Comparison of ENCODE assay signal across 8 mouse cellular contexts in genomic region chr5:115155831-115156230, GRCm38 (mm10). TPM values are rescaled to one million over a fixed set of nuclear protein-coding genes. Genes with fewer than 3 reads are reported as not detected.
DNase-seq lines count a peak whose midpoint lies in the region; ATAC-seq lines count a peak whose summit lies in the region.

No protein-coding gene starts in this region.

- peak overlapping the region; percentile 47 for H3K9ac ChIP-seq in hindbrain, embryonic 16.5 days (ENCODE audit: low read depth, low read length)
- peak overlapping the region; percentile 94 for H3K9ac ChIP-seq in liver, embryonic 12.5 days
- H3K9ac ChIP-seq in neural tube, embryonic 15.5 days (replicated peaks), result peak overlapping the region; percentile 69

- H3K27ac ChIP-seq in brown adipose tissue, adult 24 weeks (replicated peaks; ENCODE audit: low read depth, low read length), result peak overlapping the region; percentile 47; the same call in 1 of the 2 replicates
- no peak overlapping the region for H3K27ac ChIP-seq in hindbrain, embryonic 16.5 days (ENCODE audit: low read depth, low read length)
- peak overlapping the region; percentile 68 for H3K27ac ChIP-seq in liver, embryonic 12.5 days
- no peak overlapping the region for H3K27ac ChIP-seq in neural tube, embryonic 15.5 days (replicated peaks)

- peak overlapping the region; percentile 31 for H3K4me3 ChIP-seq in erythroblast, embryonic 14.5 days (replicated peaks)
- H3K4me3 ChIP-seq in brown adipose tissue, adult 24 weeks (ENCODE audit: insufficient read depth, low read depth, low read length), result peak overlapping the region; percentile 82
- H3K4me3 ChIP-seq in hindbrain, embryonic 16.5 days (ENCODE audit: low read length), result peak overlapping the region; percentile 19; the same call in 1 of the 2 replicates
- H3K4me3 ChIP-seq in liver, embryonic 12.5 days, result peak overlapping the region; percentile 92
- peak overlapping the region; percentile 58 for H3K4me3 ChIP-seq in neural tube, embryonic 15.5 days (replicated peaks)

- H3K9me3 ChIP-seq in erythroblast, embryonic 14.5 days (ENCODE audit: control insufficient read depth, low read length), result no peaks in the 10 kb centered on the region
- no peaks in the 10 kb centered on the region for H3K9me3 ChIP-seq in hindbrain, embryonic 16.5 days (ENCODE audit: control insufficient read depth, low read length)
- H3K9me3 ChIP-seq in liver, embryonic 12.5 days (replicated peaks), result no peaks in the 10 kb centered on the region
- H3K9me3 ChIP-seq in neural tube, embryonic 15.5 days (replicated peaks), result no peaks in the 10 kb centered on the region

- no peak for DNase-seq in layer of hippocampus, postnatal 14 days (ENCODE audit: low spot score in 2 of 2)
- no peak for DNase-seq in gastrocnemius, postnatal 4 days (ENCODE audit: low spot score in 2 of 2)

- H3K4me1 ChIP-seq in erythroblast, embryonic 14.5 days (ENCODE audit: control insufficient read depth), result peaks cover 50% of the 10 kb centered on the region
- peaks cover 50% of the 10 kb centered on the region for H3K4me1 ChIP-seq in brown adipose tissue, adult 24 weeks (ENCODE audit: control insufficient read depth, insufficient read depth, insufficient read length, low read length)
- H3K4me1 ChIP-seq in hindbrain, embryonic 16.5 days (ENCODE audit: control insufficient read depth, insufficient read depth, low read depth, low read length), result peaks cover 33% of the 10 kb centered on the region
- H3K4me1 ChIP-seq in liver, embryonic 12.5 days, result peaks cover 77% of the 10 kb centered on the region
- peaks cover 58% of the 10 kb centered on the region for H3K4me1 ChIP-seq in neural tube, embryonic 15.5 days

- no peak for ATAC-seq in erythroblast, adult 5-6 weeks (replicated peaks; ENCODE audit: low FRiP score, poor library complexity, severe bottlenecking)
- no peak for ATAC-seq in hindbrain, embryonic 16.5 days
- ATAC-seq in liver, embryonic 12.5 days, result no peak
- ATAC-seq in neural tube, embryonic 15.5 days (ENCODE audit: low FRiP score), result no peak

- H3K27me3 ChIP-seq in erythroblast, embryonic 14.5 days (ENCODE audit: control insufficient read depth), result no peaks in the 10 kb centered on the region
- H3K27me3 ChIP-seq in hindbrain, embryonic 16.5 days (replicated peaks; ENCODE audit: control insufficient read depth, insufficient read depth, low read length), result no peaks in the 10 kb centered on the region
- no peaks in the 10 kb centered on the region for H3K27me3 ChIP-seq in liver, embryonic 12.5 days (replicated peaks)
- no peaks in the 10 kb centered on the region for H3K27me3 ChIP-seq in neural tube, embryonic 15.5 days (replicated peaks)

- peaks cover 12% of the 10 kb centered on the region for H3K36me3 ChIP-seq in erythroblast, embryonic 14.5 days (ENCODE audit: control insufficient read depth)
- H3K36me3 ChIP-seq in hindbrain, embryonic 16.5 days (ENCODE audit: control insufficient read depth, insufficient read depth, low read length), result peaks cover under 1% of the 10 kb centered on the region
- peaks cover 28% of the 10 kb centered on the region for H3K36me3 ChIP-seq in liver, embryonic 12.5 days
- H3K36me3 ChIP-seq in neural tube, embryonic 15.5 days, result peaks cover 3% of the 10 kb centered on the region

- peak overlapping the region; percentile 96 for H3K4me2 ChIP-seq in hindbrain, embryonic 16.5 days (ENCODE audit: low read length)
- peak overlapping the region; percentile 99 for H3K4me2 ChIP-seq in liver, embryonic 12.5 days
- H3K4me2 ChIP-seq in neural tube, embryonic 15.5 days, result peak overlapping the region; percentile 94

- 47% methylated on average over 5 of the region's 5 CpGs for WGBS in hindbrain, embryonic 16.5 days
- WGBS in liver, embryonic 12.5 days (ENCODE audit: insufficient replicate concordance), result 11% methylated on average over 5 of the region's 5 CpGs
- WGBS in neural tube, embryonic 15.5 days, result 36% methylated on average over 5 of the region's 5 CpGs

RNA-seq across cellular contexts. Expression of gene Mlec, which starts 2.1 kb away (rescaled TPM):
- 0.53 and 0.69 TPM in 2 replicates for polyA plus RNA-seq in erythroblast, embryonic 14.5 days (2012)
- 43.5 and 51.9 TPM in 2 replicates for total RNA-seq in erythroblast, adult 5-6 weeks (2015; ENCODE audit: low replicate concordance)
- 34.8 and 42.3 TPM in 2 replicates for total RNA-seq in erythroblast, adult 5-6 weeks (2017; ENCODE audit: low replicate concordance)
- polyA plus RNA-seq in brown adipose tissue, adult 24 weeks (2012; ENCODE audit: insufficient read depth, insufficient read length, missing spikeins), result 49.5 and 76.9 TPM in 2 replicates
- 23.8 and 31.5 TPM in 2 replicates for polyA plus RNA-seq in hindbrain, embryonic 16.5 days (2015; fragmentation: Nextera tagmentation; extraction: Ambion mirVana)
- 46.8 and 49.2 TPM in 2 replicates for polyA plus RNA-seq in liver, embryonic 12.5 days (2016; fragmentation: Nextera tagmentation; extraction: Ambion mirVana)
- polyA plus RNA-seq in neural tube, embryonic 15.5 days (2015; fragmentation: Nextera tagmentation; extraction: Ambion mirVana), result 34.3 and 40.4 TPM in 2 replicates
- 10 to 100 TPM; 78.9 to 87.5 TPM for total RNA-seq in layer of hippocampus, postnatal 14 days (2021)
- total RNA-seq in gastrocnemius, postnatal 4 days (2021), result 100 to 1,000 TPM; 198 to 217 TPM

RNA-seq across cellular contexts. Expression of gene Unc119b, which starts 21.1 kb away (rescaled TPM):
- polyA plus RNA-seq in erythroblast, embryonic 14.5 days (2012), result 1.3 and 1.6 TPM in 2 replicates
- 0.63 and 2.3 TPM in 2 replicates for total RNA-seq in erythroblast, adult 5-6 weeks (2015; ENCODE audit: low replicate concordance)
- total RNA-seq in erythroblast, adult 5-6 weeks (2017; ENCODE audit: low replicate concordance), result 0.60 and 3.5 TPM in 2 replicates
- 9.4 and 11.0 TPM in 2 replicates for polyA plus RNA-seq in brown adipose tissue, adult 24 weeks (2012; ENCODE audit: insufficient read depth, insufficient read length, missing spikeins)
- 31.5 and 36.8 TPM in 2 replicates for polyA plus RNA-seq in hindbrain, embryonic 16.5 days (2015; fragmentation: Nextera tagmentation; extraction: Ambion mirVana)
- polyA plus RNA-seq in liver, embryonic 12.5 days (2016; fragmentation: Nextera tagmentation; extraction: Ambion mirVana), result 16.1 and 17.6 TPM in 2 replicates
- polyA plus RNA-seq in neural tube, embryonic 15.5 days (2015; fragmentation: Nextera tagmentation; extraction: Ambion mirVana), result 31.1 and 31.8 TPM in 2 replicates
- total RNA-seq in layer of hippocampus, postnatal 14 days (2021), result 10 to 100 TPM; 31.1 to 32.2 TPM
- total RNA-seq in gastrocnemius, postnatal 4 days (2021), result 10 to 100 TPM; 19.9 to 20.3 TPM

RNA-seq across cellular contexts. Expression of gene Acads, which starts 36.7 kb away (rescaled TPM):
- polyA plus RNA-seq in erythroblast, embryonic 14.5 days (2012), result 0.71 and 0.84 TPM in 2 replicates
- 2.3 and 8.8 TPM in 2 replicates for total RNA-seq in erythroblast, adult 5-6 weeks (2015; ENCODE audit: low replicate concordance)
- 2.3 and 5.7 TPM in 2 replicates for total RNA-seq in erythroblast, adult 5-6 weeks (2017; ENCODE audit: low replicate concordance)
- 345 and 375 TPM in 2 replicates for polyA plus RNA-seq in brown adipose tissue, adult 24 weeks (2012; ENCODE audit: insufficient read depth, insufficient read length, missing spikeins)
- 20.7 and 22.0 TPM in 2 replicates for polyA plus RNA-seq in hindbrain, embryonic 16.5 days (2015; fragmentation: Nextera tagmentation; extraction: Ambion mirVana)
- 43.9 and 51.1 TPM in 2 replicates for polyA plus RNA-seq in liver, embryonic 12.5 days (2016; fragmentation: Nextera tagmentation; extraction: Ambion mirVana)
- 22.2 and 35.9 TPM in 2 replicates for polyA plus RNA-seq in neural tube, embryonic 15.5 days (2015; fragmentation: Nextera tagmentation; extraction: Ambion mirVana)
- total RNA-seq in layer of hippocampus, postnatal 14 days (2021), result 1 to 10 TPM; 8.5 to 9.9 TPM
- total RNA-seq in gastrocnemius, postnatal 4 days (2021), result 10 to 100 TPM; 74.6 to 78.1 TPM

RNA-seq across cellular contexts. Expression of gene Cabp1, which starts 38.4 kb away (rescaled TPM):
- not detected in 2 replicates for polyA plus RNA-seq in erythroblast, embryonic 14.5 days (2012)
- 0.19 TPM in 1 of 2 replicates, not detected in the other for total RNA-seq in erythroblast, adult 5-6 weeks (2015; ENCODE audit: low replicate concordance)
- not detected in 2 replicates for total RNA-seq in erythroblast, adult 5-6 weeks (2017; ENCODE audit: low replicate concordance)
- polyA plus RNA-seq in brown adipose tissue, adult 24 weeks (2012; ENCODE audit: insufficient read depth, insufficient read length, missing spikeins), result 1.0 and 1.3 TPM in 2 replicates
- 6.5 and 11.6 TPM in 2 replicates for polyA plus RNA-seq in hindbrain, embryonic 16.5 days (2015; fragmentation: Nextera tagmentation; extraction: Ambion mirVana)
- polyA plus RNA-seq in liver, embryonic 12.5 days (2016; fragmentation: Nextera tagmentation; extraction: Ambion mirVana), result 0.20 and 0.36 TPM in 2 replicates
- polyA plus RNA-seq in neural tube, embryonic 15.5 days (2015; fragmentation: Nextera tagmentation; extraction: Ambion mirVana), result 17.4 and 23.1 TPM in 2 replicates
- total RNA-seq in layer of hippocampus, postnatal 14 days (2021), result 100 to 1,000 TPM; 107 to 115 TPM
- total RNA-seq in gastrocnemius, postnatal 4 days (2021), result 1 to 10 TPM; 4.2 to 5.1 TPM

RNA-seq across cellular contexts. Expression of gene Gm10401, which starts 57.7 kb away (rescaled TPM):
- polyA plus RNA-seq in erythroblast, embryonic 14.5 days (2012), result not detected in 2 replicates
- total RNA-seq in erythroblast, adult 5-6 weeks (2015; ENCODE audit: low replicate concordance), result not detected in 2 replicates
- total RNA-seq in erythroblast, adult 5-6 weeks (2017; ENCODE audit: low replicate concordance), result 1.1 TPM in 1 of 2 replicates, not detected in the other
- polyA plus RNA-seq in brown adipose tissue, adult 24 weeks (2012; ENCODE audit: insufficient read depth, insufficient read length, missing spikeins), result not detected in 2 replicates
- polyA plus RNA-seq in hindbrain, embryonic 16.5 days (2015; fragmentation: Nextera tagmentation; extraction: Ambion mirVana), result 32.2 and 35.9 TPM in 2 replicates
- 12.2 and 15.1 TPM in 2 replicates for polyA plus RNA-seq in liver, embryonic 12.5 days (2016; fragmentation: Nextera tagmentation; extraction: Ambion mirVana)
- polyA plus RNA-seq in neural tube, embryonic 15.5 days (2015; fragmentation: Nextera tagmentation; extraction: Ambion mirVana), result 36.7 and 40.5 TPM in 2 replicates
- total RNA-seq in layer of hippocampus, postnatal 14 days (2021), result not detected
- total RNA-seq in gastrocnemius, postnatal 4 days (2021), result not detected

Comparison
In these comparisons a context has a peak if more than half of its experiments do, and no peak if none do; other contexts are left out.
1. H3K4me3 ChIP-seq: peak in every context shown above with its lines; median percentile 92 in liver, embryonic 12.5 days; 82 in brown adipose tissue, adult 24 weeks; 58 in neural tube, embryonic 15.5 days; 31 in erythroblast, embryonic 14.5 days; 19 in hindbrain, embryonic 16.5 days.
2. H3K27ac ChIP-seq: peak in brown adipose tissue, adult 24 weeks (single experiment) and liver, embryonic 12.5 days (single experiment); none in hindbrain, embryonic 16.5 days (single experiment) and neural tube, embryonic 15.5 days (single experiment).
3. RNA of gene Mlec, which starts 2.1 kb away (polyA plus RNA-seq): 49.5 to 76.9 TPM in brown adipose tissue, adult 24 weeks, 46.8 to 49.2 TPM in liver, embryonic 12.5 days, 34.3 to 40.4 TPM in neural tube, embryonic 15.5 days and 23.8 to 31.5 TPM in hindbrain, embryonic 16.5 days; 0.53 to 0.69 TPM in erythroblast, embryonic 14.5 days; every median in the first group is over 10 times any median in the second.
4. RNA of gene Acads, which starts 36.7 kb away (polyA plus RNA-seq): 345 to 375 TPM in brown adipose tissue, adult 24 weeks, 43.9 to 51.1 TPM in liver, embryonic 12.5 days, 22.2 to 35.9 TPM in neural tube, embryonic 15.5 days and 20.7 to 22.0 TPM in hindbrain, embryonic 16.5 days; 0.71 to 0.84 TPM in erythroblast, embryonic 14.5 days; every median in the first group is over 10 times any median in the second.
5. Peak in every context shown above with its lines, with median percentiles within 50 percentile points of each other: H3K4me2 ChIP-seq and H3K9ac ChIP-seq.